Mouse (Mus musculus): ENCODE measurements at regions not wholly inside any gene's neighbourhood (a gene's known extent, or its start where the extent isn't known, plus 50 kb on each side); places are given as distances from the start of the nearest gene placed in this dataset.
A peak's percentile ranks its signal among the peaks of the same experiment; 100 is the strongest.
"Not testable (repeated sequence)": the region's sequence is repeated elsewhere in the genome, so short reads cannot be mapped to it uniquely, and the experiment has no call there.

DNA sequence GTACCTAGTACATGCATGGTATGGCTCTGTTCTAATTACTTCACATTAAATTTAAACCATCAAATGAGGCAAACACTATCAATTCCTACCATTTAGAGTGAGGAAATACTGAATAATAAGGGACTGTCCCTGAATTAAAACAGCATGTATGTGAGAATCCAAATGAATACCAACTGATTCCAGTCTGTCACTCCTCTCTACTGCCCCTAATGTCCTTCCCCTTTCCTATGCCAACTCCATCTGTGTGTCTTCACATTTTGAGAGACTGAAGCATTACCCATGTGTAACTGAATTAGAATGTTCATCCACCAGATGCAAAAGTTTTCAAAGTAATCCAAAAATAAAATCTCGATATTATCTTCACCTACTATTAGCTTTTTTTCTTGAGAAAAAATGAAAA lies 358.0 kb upstream of the Zfp960 start:
- H3K9ac ChIP-seq (ENCODE audit: low read depth, poor library complexity, severe bottlenecking) = no peak overlapping the region
- no peaks in the 10 kb centered on the region for H3K36me3 ChIP-seq (ENCODE audit: control insufficient read depth, insufficient read depth, low read length, poor library complexity, severe bottlenecking)
- TF ChIP-seq EP300 (IDR thresholded peaks at IDR 0.05; ENCODE audit: insufficient read depth, low read depth, low read length) (no peak), CTCF (IDR thresholded peaks at IDR 0.05; ENCODE audit: low read depth, low read length) (no peak), POLR2A (IDR thresholded peaks at IDR 0.05; ENCODE audit: insufficient read depth, low read length) (no peak)
- H3K9me3 ChIP-seq (replicated peaks; ENCODE audit: control insufficient read depth, insufficient read depth, low read length, poor library complexity, severe bottlenecking) = no peaks in the 10 kb centered on the region
- no peak overlapping the region for H3K27ac ChIP-seq (ENCODE audit: insufficient read depth, low read length)
- H3K4me1 ChIP-seq (ENCODE audit: control insufficient read depth, insufficient read depth, low read length) = no peaks in the 10 kb centered on the region
- H3K4me3 ChIP-seq (ENCODE audit: low read depth, low read length) = no peak overlapping the region
- no peaks in the 10 kb centered on the region for H3K27me3 ChIP-seq (ENCODE audit: control insufficient read depth, insufficient read depth, low read length, poor library complexity, severe bottlenecking)

DNA sequence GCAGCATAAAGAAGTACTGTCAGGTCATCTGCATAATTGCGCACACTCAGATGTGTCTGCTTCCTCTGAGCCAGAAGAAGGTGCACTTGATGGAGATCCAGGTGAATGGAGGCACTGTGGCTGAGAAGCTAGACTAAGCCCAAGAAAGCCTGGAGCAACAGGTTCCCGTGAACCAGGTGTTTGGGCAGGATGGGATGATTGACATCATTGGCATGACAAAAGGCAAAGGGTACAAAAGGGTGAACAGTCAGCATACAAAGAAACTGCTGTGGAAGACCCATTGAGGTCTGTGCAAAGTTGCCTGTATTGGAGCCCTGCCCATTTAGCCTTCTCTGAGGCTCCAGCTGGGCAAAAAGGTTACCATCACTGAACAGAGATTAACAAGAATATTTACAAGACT lies 337.0 kb upstream of the Zfp960 start:
- Histone ChIP-seq H3K9me3 (replicated peaks; ENCODE audit: control insufficient read depth, insufficient read depth, low read length, poor library complexity, severe bottlenecking) (no peaks in the 10 kb centered on the region), H3K4me1 (ENCODE audit: control insufficient read depth, insufficient read depth, low read length) (no peaks in the 10 kb centered on the region), H3K4me3 (ENCODE audit: low read depth, low read length) (no peak overlapping the region), H3K36me3 (ENCODE audit: control insufficient read depth, insufficient read depth, low read length, poor library complexity, severe bottlenecking) (no peaks in the 10 kb centered on the region), H3K27me3 (ENCODE audit: control insufficient read depth, insufficient read depth, low read length, poor library complexity, severe bottlenecking) (no peaks in the 10 kb centered on the region), H3K27ac (ENCODE audit: insufficient read depth, low read length) (no peak overlapping the region), H3K9ac (ENCODE audit: low read depth, poor library complexity, severe bottlenecking) (no peak overlapping the region)
- TF ChIP-seq EP300 (IDR thresholded peaks at IDR 0.05; ENCODE audit: insufficient read depth, low read depth, low read length) (0 out of 2 replicates have a peak, but pooled peaks have one; percentile 16), CTCF (IDR thresholded peaks at IDR 0.05; ENCODE audit: low read depth, low read length) (no peak)

- Histone ChIP-seq H3K4me1 (ENCODE audit: control insufficient read depth, insufficient read depth, low read length) (no peaks in the 10 kb centered on the region), H3K36me3 (ENCODE audit: control insufficient read depth, insufficient read depth, low read length, poor library complexity, severe bottlenecking) (no peaks in the 10 kb centered on the region), H3K4me3 (ENCODE audit: low read depth, low read length) (no peak overlapping the region), H3K9ac (ENCODE audit: low read depth, poor library complexity, severe bottlenecking) (no peak overlapping the region), H3K9me3 (replicated peaks; ENCODE audit: control insufficient read depth, insufficient read depth, low read length, poor library complexity, severe bottlenecking) (no peaks in the 10 kb centered on the region), H3K27me3 (ENCODE audit: control insufficient read depth, insufficient read depth, low read length, poor library complexity, severe bottlenecking) (no peaks in the 10 kb centered on the region), H3K27ac (ENCODE audit: insufficient read depth, low read length) (no peak overlapping the region)
- TF ChIP-seq EP300 (IDR thresholded peaks at IDR 0.05; ENCODE audit: insufficient read depth, low read depth, low read length) (no peak), POLR2A (IDR thresholded peaks at IDR 0.05; ENCODE audit: insufficient read depth, low read length) (no peak), CTCF (IDR thresholded peaks at IDR 0.05; ENCODE audit: low read depth, low read length) (no peak)
Observed at GRCm38 (mm10) chr17:16753090-16753489, 310.8 kb upstream of the Zfp960 start.

DNA sequence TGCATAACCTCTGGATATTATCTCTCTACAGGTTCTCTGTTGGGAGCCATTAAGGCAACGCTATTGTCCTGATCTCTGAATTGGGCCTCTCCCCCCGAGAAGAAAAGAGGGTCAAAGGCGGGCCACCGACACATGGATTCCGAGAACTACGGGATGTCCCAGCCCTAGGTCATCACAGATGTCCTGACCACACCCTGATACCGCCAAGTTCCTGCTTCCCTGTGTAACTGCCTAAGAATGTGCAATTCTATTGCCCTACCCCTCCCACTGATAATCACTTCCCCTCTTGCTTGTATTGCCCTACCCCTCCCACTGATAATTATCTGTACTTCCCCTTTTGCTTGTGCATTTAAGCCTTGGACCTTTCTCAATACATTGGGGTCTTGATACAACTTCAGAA lies 293.3 kb upstream of the Zfp960 start:
- H3K9me3 ChIP-seq (replicated peaks; ENCODE audit: control insufficient read depth, insufficient read depth, low read length, poor library complexity, severe bottlenecking) = not testable (repeated sequence)

DNA sequence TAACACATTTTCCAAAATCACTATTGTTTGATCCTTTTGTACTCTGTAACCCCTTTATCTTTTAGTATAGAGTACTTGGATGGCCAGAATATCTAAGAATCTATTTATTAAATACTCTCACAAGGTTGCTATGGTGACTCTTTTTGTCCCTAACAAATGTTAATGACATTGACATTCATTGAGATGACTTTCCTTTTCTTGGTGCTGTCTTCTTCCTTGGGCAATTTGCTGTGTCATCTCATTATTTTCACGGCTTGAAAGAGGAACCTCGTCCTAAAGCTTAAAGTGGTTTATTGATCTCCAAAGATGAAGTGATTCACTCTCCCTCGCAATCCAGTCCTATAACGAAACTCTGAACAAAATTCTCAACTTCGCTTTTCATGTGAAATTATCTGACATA lies 265.6 kb upstream of the Zfp960 start:
- H3K27ac ChIP-seq (ENCODE audit: insufficient read depth, low read length) = no peak overlapping the region
- no peaks in the 10 kb centered on the region for H3K9me3 ChIP-seq (replicated peaks; ENCODE audit: control insufficient read depth, insufficient read depth, low read length, poor library complexity, severe bottlenecking)
- H3K36me3 ChIP-seq (ENCODE audit: control insufficient read depth, insufficient read depth, low read length, poor library complexity, severe bottlenecking) = no peaks in the 10 kb centered on the region
- H3K9ac ChIP-seq (ENCODE audit: low read depth, poor library complexity, severe bottlenecking) = no peak overlapping the region
- H3K4me3 ChIP-seq (ENCODE audit: low read depth, low read length) = no peak overlapping the region
- no peaks in the 10 kb centered on the region for H3K4me1 ChIP-seq (ENCODE audit: control insufficient read depth, insufficient read depth, low read length)
- no peaks in the 10 kb centered on the region for H3K27me3 ChIP-seq (ENCODE audit: control insufficient read depth, insufficient read depth, low read length, poor library complexity, severe bottlenecking)
- TF ChIP-seq EP300 (IDR thresholded peaks at IDR 0.05; ENCODE audit: insufficient read depth, low read depth, low read length) (no peak), CTCF (IDR thresholded peaks at IDR 0.05; ENCODE audit: low read depth, low read length) (no peak)

More for the DNA sequence above, 293.3 kb upstream of the Zfp960 start:
- not testable (repeated sequence) for H3K36me3 ChIP-seq (ENCODE audit: control insufficient read depth, insufficient read depth, low read length, poor library complexity, severe bottlenecking); H3K4me3 ChIP-seq (ENCODE audit: low read depth, low read length); H3K4me1 ChIP-seq (ENCODE audit: control insufficient read depth, insufficient read depth, low read length); H3K27me3 ChIP-seq (ENCODE audit: control insufficient read depth, insufficient read depth, low read length, poor library complexity, severe bottlenecking); H3K9ac ChIP-seq (ENCODE audit: low read depth, poor library complexity, severe bottlenecking); H3K27ac ChIP-seq (ENCODE audit: insufficient read depth, low read length)

- TF ChIP-seq CTCF (IDR thresholded peaks at IDR 0.05; ENCODE audit: low read depth, low read length) (no peak), EP300 (IDR thresholded peaks at IDR 0.05; ENCODE audit: insufficient read depth, low read depth, low read length) (no peak), POLR2A (IDR thresholded peaks at IDR 0.05; ENCODE audit: insufficient read depth, low read length) (no peak)
- Histone ChIP-seq H3K27ac (ENCODE audit: insufficient read depth, low read length) (no peak overlapping the region), H3K4me1 (ENCODE audit: control insufficient read depth, insufficient read depth, low read length) (no peaks in the 10 kb centered on the region), H3K9ac (ENCODE audit: low read depth, poor library complexity, severe bottlenecking) (no peak overlapping the region), H3K27me3 (ENCODE audit: control insufficient read depth, insufficient read depth, low read length, poor library complexity, severe bottlenecking) (no peaks in the 10 kb centered on the region), H3K9me3 (replicated peaks; ENCODE audit: control insufficient read depth, insufficient read depth, low read length, poor library complexity, severe bottlenecking) (no peaks in the 10 kb centered on the region), H3K36me3 (ENCODE audit: control insufficient read depth, insufficient read depth, low read length, poor library complexity, severe bottlenecking) (no peaks in the 10 kb centered on the region), H3K4me3 (ENCODE audit: low read depth, low read length) (no peak overlapping the region)
Observed at GRCm38 (mm10) chr17:16804986-16805385, 258.9 kb upstream of the Zfp960 start.

Measured in ES-Bruce4 (cell line).